ENCODE assay signal across 9 mouse cellular contexts in the genomic region with DNA sequence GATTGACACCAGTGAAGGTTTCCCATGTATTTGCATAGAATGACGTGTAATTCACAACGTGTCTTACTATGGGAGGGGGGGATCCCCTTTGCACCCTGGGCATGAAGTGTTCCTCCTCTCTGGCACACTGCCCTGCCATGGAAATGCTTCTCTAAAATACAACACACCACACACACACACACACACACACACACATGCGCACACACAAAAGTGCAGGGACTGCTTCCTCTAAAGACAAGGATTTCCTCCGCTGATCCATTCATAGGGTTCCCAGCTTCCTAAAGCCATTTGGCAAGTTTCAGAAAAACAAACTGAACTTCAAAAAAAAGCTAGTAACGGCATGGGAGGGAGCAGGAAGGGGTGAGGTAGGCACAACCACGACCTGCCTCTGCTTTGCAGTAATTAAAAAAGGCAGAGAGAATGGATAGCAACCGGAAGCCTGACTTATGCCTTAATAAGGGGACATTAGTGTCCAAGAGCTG. TPM values are rescaled to one million over a fixed set of nuclear protein-coding genes. Genes with fewer than 3 reads are reported as not detected.
A peak's percentile ranks its signal among the peaks of the same experiment; 100 is the strongest.
DNase-seq lines count a peak whose midpoint lies in the region; ATAC-seq lines count a peak whose summit lies in the region.
"Had no signal": no experiment of that assay in that cellular context is flagged by ENCODE, and none has a peak within 500 bp of the region (broad histone marks: within the 10 kb centered on the region; RNA-seq: fewer than 3 reads in every experiment).

No protein-coding gene starts in this region.

- H3K36me3 ChIP-seq in lung, embryonic 15.5 days: no peaks in the 10 kb centered on the region
- H3K36me3 ChIP-seq: neural tube, embryonic 12.5 days had no signal

- no peak overlapping the region for H3K9ac ChIP-seq in lung, embryonic 15.5 days
- H3K9ac ChIP-seq: neural tube, embryonic 12.5 days had no signal

- 38% methylated on average over 7 of the region's 7 CpGs for WGBS in lung, embryonic 15.5 days

- H3K4me2 ChIP-seq in lung, embryonic 15.5 days: no peak overlapping the region
- H3K4me2 ChIP-seq: neural tube, embryonic 12.5 days had no signal

- DNase-seq in CD4-positive, CD25-positive, alpha-beta regulatory T cell, adult 2 months (ENCODE audit: low read depth, low spot score): peak; percentile 35
- peak; percentile 32 for DNase-seq in adrenal gland, adult 8-10 months
- DNase-seq in heart, postnatal 14 days: peak; percentile 53 to 54
- no peak for DNase-seq in frontal cortex, postnatal 25 days (ENCODE audit: low spot score in 2 of 2)
- no peak for DNase-seq in right cerebral cortex, postnatal 25 days
- no peak for DNase-seq in layer of hippocampus, adult 9-10 months (ENCODE audit: low spot score)
- DNase-seq: cerebellum, postnatal 25 days had no signal

- H3K4me3 ChIP-seq in lung, embryonic 15.5 days: no peak overlapping the region
- H3K4me3 ChIP-seq: neural tube, embryonic 12.5 days had no signal

- no peaks in the 10 kb centered on the region for H3K9me3 ChIP-seq in lung, embryonic 15.5 days
- H3K9me3 ChIP-seq: neural tube, embryonic 12.5 days had no signal

- H3K27me3 ChIP-seq in lung, embryonic 15.5 days: no peaks in the 10 kb centered on the region
- H3K27me3 ChIP-seq: neural tube, embryonic 12.5 days had no signal

- peak overlapping the region; percentile 60; the same call in 1 of the 2 replicates for H3K27ac ChIP-seq in lung, embryonic 15.5 days
- H3K27ac ChIP-seq: neural tube, embryonic 12.5 days had no signal

- ATAC-seq in lung, embryonic 15.5 days (ENCODE audit: borderline replicate concordance, extremely low read depth, low FRiP score, low TSS enrichment): no peak

- intact Hi-C loops in heart, postnatal 14 days (cut with DNase I): loop anchor here (2.0 kb wide), 1 partner anchor 19 kb away; no protein-coding TSS in a partner anchor

- peaks cover 21% of the 10 kb centered on the region for H3K4me1 ChIP-seq in lung, embryonic 15.5 days
- H3K4me1 ChIP-seq: neural tube, embryonic 12.5 days had no signal

RNA-seq across cellular contexts. Expression of a gene that starts 20.5 kb away (rescaled TPM):
- total RNA-seq in adrenal gland, adult 8-10 months (2022): 10 to 100 TPM in 3 of 4 experiments, 1 to 10 TPM in 1; 9.1 to 12.9 (median 11.4) TPM
- total RNA-seq in heart, postnatal 14 days (2021): 10 to 100 TPM; 52.4 to 53.7 TPM
- 18.3 and 18.4 TPM in 2 replicates for polyA plus RNA-seq in lung, embryonic 15.5 days (2015; fragmentation: Nextera tagmentation; extraction: Ambion mirVana)

Comparison
In these comparisons a context has a peak if more than half of its experiments do, and no peak if none do; other contexts are left out.
1. DNase-seq: peak in CD4-positive, CD25-positive, alpha-beta regulatory T cell, adult 2 months (single experiment), adrenal gland, adult 8-10 months (single experiment) and heart, postnatal 14 days (2 of 2); none in frontal cortex, postnatal 25 days (0 of 2), right cerebral cortex, postnatal 25 days (single experiment) and layer of hippocampus, adult 9-10 months (single experiment).